Mouse (Mus musculus): ENCODE results near the gene Tnfsf14. TPM values are rescaled to one million over a fixed set of nuclear protein-coding genes. Genes with fewer than 3 reads are reported as not detected.

Tnfsf14 gene
- total RNA-seq, 2 experiments from 2014 or later = 1.7 TPM; not detected in 1

DNA sequence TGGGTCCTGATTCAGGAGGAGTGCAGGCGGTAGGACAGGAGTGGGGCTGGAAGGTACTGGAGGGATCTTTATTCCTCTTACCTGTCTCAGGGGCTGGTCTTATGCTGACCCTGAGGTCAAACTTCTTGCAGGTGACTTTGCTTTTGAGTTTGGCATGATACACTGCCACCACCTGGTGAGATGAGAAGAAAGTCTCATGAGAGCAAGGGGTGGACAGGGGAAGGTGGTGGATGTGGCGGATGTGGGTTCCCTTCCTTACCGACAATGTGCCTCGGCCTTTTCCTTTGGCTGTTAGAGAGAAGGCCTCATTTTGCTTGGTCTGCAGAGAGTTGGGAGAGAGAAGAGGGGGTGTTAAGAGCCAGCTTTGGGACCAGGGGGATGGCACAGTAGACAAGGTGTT, 15.4 kb upstream of the Tnfsf14 start:
- ATAC-seq (replicated peaks; ENCODE audit: low FRiP score, poor library complexity, severe bottlenecking) = no peak

GRCm38 (mm10) chr17:57207938-57208337, 14.0 kb upstream of the Tnfsf14 start:
- ATAC-seq (replicated peaks; ENCODE audit: low FRiP score, poor library complexity, severe bottlenecking) = no peak

DNA sequence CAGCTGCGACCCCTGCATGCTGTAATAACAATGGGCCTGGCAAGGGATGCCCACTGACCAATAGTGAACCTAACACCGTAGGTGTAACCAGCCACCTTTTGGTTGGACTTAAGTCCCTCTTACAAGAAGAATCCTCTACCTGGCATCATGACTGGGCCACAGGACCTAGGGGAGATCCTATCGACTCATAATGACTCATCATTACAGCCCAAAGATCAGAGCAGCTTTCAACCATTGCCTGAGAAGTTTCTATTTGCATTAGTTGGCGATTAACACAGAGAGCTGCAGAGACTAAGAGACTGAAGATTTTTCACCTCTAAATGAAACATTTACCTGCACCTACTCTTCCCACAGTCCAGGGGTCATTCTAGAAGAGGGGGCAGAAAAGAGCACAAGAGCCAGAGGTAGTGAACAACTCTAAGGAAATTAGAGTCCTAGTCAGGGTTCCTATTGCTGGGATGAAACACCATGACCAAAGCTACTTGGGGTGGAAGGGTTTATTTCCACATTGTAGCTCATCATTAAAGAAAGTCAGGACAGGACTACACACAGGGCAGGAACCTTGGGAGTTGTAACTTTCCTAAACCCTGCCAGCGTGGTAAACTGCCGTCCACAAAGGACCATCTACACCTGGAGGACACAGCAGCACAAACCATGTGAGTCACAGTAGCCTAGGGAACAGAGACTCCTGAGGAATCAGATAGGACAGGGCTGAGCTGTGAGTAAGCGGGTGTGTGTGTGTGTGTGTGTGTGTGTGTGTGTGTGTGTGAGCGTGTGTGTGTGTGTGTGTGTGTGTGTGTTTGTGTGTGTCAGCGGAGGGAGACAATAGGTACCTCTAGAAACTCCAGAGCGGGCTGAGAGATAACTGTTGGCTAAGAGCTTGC, 8.1 kb upstream of the Tnfsf14 start:
- ATAC-seq (replicated peaks; ENCODE audit: low FRiP score, poor library complexity, severe bottlenecking) = no peak

DNA sequence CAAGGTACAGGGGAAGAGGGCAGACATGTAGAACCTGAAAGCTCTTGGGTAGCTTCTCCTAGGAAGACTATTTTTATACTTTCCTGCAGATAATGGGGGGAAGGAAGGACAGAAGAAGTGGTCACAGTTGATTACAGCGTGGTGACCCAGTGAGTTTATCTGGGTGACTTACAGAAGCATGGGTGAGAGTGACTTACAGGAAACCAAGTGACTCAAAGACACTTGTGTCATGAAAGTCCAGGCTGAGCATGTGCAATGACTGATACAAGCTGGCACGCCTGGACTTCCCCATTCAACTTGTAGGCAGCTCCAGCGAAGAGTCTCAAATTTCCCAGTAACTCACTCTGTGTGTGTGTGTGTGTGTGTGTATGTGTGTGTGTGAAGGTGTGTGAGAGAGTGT, 4.3 kb upstream of the Tnfsf14 start:
- ATAC-seq (replicated peaks; ENCODE audit: low FRiP score, poor library complexity, severe bottlenecking) = no peak

- no peak for ATAC-seq (replicated peaks; ENCODE audit: low FRiP score, poor library complexity, severe bottlenecking)
Observed at GRCm38 (mm10) chr17:57195326-57196010, 1.5 kb upstream of the Tnfsf14 start.

DNA sequence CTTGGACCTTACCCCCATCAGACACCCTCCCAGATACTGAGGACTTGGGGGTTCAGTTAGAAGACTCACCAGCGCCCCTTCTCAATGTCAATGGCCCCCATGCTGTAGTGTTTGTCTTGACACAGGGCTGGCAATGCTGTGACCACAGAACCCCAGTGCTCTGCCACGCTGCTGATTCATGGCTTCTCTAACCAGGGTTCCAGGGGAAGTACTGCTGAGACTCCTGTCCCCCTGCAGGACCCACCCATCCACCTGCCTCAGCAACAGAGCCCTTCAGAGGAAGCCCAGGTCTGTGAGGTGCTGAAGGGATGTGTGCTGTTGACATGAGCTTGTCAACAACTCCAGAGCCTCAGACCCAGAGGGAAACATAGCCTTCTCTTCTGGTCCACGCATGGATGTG, 794 bp upstream of the Tnfsf14 start:
- ATAC-seq (replicated peaks; ENCODE audit: low FRiP score, poor library complexity, severe bottlenecking) = no peak

GRCm38 (mm10) chr17:57188510-57189192, 5.3 kb downstream of the Tnfsf14 start:
- no peak for ATAC-seq (replicated peaks; ENCODE audit: low FRiP score, poor library complexity, severe bottlenecking)

- ATAC-seq (replicated peaks; ENCODE audit: low FRiP score, poor library complexity, severe bottlenecking) = no peak
Observed at GRCm38 (mm10) chr17:57185641-57186040, 8.3 kb downstream of the Tnfsf14 start.

DNA sequence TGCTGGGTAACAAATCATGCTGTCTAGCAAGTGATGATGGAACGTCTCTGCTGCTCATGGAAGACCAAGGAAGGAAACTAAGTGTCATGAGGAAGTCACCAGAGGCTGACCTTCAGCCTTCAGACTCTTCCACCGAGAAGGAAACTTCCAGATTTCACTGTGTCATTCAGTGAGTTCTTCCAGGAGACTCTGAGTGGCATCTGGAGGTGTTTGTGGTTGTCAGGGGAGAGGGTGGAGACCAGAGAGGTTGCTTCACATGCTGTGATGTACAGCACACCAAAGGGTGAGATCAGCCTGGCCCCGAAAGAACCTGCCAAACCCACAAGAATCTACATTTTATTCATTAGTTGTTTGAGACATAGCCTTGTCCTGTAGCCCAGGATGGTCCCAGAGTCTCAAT, 11.1 kb downstream of the Tnfsf14 start:
- ATAC-seq (replicated peaks; ENCODE audit: low FRiP score, poor library complexity, severe bottlenecking) = no peak

GRCm38 (mm10) chr17:57180363-57180762, 13.6 kb downstream of the Tnfsf14 start:
- no peak for ATAC-seq (replicated peaks; ENCODE audit: low FRiP score, poor library complexity, severe bottlenecking)

DNA sequence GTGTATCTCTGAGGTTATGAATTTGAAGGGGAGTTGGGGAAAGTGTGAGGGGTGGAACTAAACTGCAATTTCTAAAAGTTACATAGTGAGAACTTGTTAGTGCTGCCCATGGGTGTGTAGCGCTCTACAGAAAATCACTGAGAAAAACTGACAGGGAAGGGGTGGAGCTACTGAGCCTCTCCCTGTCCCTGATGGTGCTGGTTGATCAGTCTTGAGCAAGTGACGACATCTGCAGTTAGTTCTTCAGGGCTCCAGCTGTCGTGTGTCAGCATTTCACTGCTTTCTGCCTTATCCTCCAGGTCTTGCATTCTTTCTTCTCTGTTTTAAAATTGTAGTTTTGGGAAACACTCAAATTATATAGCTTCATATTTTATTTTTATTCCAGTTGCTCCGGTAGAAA, 20.6 kb downstream of the Tnfsf14 start:
- no peak for ATAC-seq (replicated peaks; ENCODE audit: low FRiP score, poor library complexity, severe bottlenecking)

DNA sequence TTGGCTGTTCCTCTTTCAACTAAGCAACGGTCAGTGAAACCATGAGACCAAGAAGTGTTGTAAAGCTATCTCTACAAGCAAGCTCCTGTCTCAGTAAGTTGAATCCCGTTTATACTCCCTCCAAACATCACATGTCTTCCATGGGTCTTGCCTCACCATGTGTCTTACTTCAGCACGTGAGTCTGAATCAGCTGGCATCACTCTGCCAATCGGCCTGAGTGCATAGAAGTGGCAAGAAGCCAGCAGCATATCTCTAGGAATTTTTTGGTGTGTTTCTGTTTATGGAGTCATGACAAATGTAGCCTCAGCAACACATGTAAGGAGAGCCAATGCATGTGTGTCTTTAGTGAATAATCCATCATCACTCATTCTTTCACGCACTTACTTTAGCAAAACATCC, 21.6 kb downstream of the Tnfsf14 start:
- ATAC-seq (replicated peaks; ENCODE audit: low FRiP score, poor library complexity, severe bottlenecking) = no peak

GRCm38 (mm10) chr17:57170616-57171260, 23.2 kb downstream of the Tnfsf14 start:
- no peak for ATAC-seq (replicated peaks; ENCODE audit: low FRiP score, poor library complexity, severe bottlenecking)

DNA sequence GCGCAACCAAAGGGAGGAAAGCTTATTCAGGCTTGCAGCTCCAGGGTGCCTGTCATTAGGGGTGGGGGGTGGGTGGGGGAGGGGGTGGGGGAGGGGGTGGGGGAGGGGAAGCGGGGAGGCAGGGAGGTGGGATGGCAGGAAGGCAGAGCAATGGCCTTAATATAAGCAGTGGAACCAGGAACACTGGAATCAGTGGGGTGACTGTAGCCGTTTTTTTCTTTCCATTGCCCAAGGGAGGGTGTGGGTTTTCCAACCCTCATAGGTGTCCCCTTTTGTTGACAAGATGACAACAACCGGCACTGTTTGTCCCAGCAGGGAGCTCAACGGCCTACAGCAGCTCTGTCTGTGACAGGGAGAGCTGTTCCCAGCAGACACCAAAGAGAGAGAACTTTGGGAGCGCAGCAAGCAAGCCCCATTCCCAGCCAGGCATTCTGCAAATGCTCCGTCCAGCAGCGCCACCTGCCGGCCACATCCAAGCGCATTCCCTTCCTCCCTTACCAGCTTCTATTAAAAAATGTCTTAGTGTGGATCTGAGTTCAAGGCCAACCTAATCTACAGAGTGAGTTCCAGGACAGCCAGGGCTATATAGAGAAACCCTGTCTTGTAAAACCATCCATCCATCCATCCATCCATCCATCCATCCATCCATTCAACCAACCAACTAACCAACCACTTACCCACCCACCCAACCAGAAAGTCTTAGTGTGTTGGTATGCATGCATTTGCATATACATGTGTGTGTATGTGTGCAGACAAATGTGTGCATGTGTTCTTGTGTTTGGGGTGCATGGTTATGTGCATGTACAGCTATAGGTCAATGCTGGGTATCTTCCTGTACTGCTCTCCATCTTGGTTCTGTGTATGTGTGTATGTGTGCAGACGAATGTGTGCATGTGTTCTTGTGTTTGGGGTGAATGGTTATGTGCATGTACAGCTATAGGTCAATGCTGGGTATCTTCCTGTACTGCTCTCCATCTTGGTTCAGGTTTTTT, 26.9 kb downstream of the Tnfsf14 start:
- peak; percentile 73 for ATAC-seq (replicated peaks; ENCODE audit: low FRiP score, poor library complexity, severe bottlenecking)

DNA sequence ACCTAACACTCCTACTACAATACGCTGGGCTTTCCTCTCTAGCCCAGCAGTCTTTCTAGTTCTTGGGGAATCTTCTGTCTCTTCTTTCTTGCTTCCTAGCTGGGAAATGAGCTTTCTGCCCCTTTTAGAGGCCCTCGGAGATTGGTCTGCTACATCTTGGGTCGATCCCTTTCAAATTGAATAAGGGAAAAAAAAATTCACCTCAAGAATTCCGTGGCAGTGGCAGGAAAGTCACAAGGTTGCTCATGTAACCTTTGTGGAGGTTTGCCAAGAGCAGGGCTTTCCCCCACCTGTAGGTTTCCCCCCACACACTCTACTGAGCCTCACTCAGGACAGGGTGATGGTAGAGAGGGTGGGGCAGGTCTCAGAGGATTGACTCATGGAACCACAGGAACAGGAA, 40.2 kb downstream of the Tnfsf14 start:
- ATAC-seq (replicated peaks; ENCODE audit: low FRiP score, poor library complexity, severe bottlenecking) = no peak

DNA sequence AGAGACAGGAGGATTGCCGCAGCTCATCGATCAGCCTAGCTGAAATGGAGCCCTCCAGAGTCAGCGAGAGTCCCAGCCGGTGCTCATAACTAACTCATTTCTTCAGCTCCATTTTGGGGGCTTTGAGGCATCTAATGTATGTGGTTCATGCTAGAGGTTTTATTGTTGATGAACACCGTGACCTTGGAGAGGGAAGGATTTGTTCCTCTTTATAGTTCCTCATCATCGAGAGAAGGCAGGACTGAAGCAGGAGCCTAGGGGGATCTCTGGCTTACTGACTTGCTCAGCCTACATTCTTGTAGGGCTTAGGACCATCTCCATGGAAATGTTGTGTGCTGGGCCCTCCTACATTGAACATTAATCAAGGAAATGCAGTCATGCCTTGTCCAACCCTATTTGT, 41.0 kb downstream of the Tnfsf14 start:
- ATAC-seq (replicated peaks; ENCODE audit: low FRiP score, poor library complexity, severe bottlenecking) = no peak

GRCm38 (mm10) chr17:57148994-57149803, 44.8 kb downstream of the Tnfsf14 start, which contains the start of gene Cd70:
Cd70 (minus strand) TSS chr17:57149777.
- no peak for ATAC-seq (replicated peaks; ENCODE audit: low FRiP score, poor library complexity, severe bottlenecking)

- ATAC-seq (replicated peaks; ENCODE audit: low FRiP score, poor library complexity, severe bottlenecking) = no peak
Observed at GRCm38 (mm10) chr17:57148343-57148742, 45.6 kb downstream of the Tnfsf14 start.
